Mouse (Mus musculus): ENCODE measurements around the gene A230050P20Rik.

GRCm38 (mm10) chr9:20895382-20895781 lies 26.9 kb downstream of the A230050P20Rik start:
- no peak for TF ChIP-seq TAL1 (IDR thresholded peaks at IDR 0.05; ENCODE audit: low read length)
- no peak for TF ChIP-seq GATA1 (IDR thresholded peaks at IDR 0.05; ENCODE audit: low read length)

Data from erythroblast, embryonic 14.5 days (primary cell).